In the genomic region with DNA sequence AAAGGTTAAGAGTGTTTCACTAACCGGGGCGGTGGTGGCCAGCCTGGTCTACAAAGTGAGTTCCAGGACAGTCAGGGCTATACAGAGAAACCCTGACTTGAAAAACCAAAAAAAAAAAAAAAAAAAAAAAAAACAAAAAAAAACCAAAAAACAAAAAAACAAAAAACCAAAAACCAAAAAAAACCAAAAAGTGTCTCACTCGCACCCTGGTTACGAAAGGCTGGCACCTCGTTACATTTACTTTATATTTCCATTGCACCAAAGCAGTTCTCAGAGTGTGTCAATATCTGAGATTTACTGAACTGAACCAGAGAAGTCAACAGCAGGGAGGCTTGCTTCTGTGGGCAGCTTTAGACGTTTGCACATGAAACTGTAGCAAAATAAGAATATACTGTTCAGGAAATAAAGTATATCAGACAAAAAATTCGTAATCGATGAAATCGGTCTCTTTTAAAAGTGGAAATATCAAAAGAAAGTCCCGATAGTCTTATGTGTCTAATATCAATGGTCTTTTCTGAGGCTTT, we compare ENCODE assay signal across 8 mouse cellular contexts. TPM values are rescaled to one million over a fixed set of nuclear protein-coding genes. Genes with fewer than 3 reads are reported as not detected.
A peak's percentile ranks its signal among the peaks of the same experiment; 100 is the strongest.
DNase-seq lines count a peak whose midpoint lies in the region; ATAC-seq and TF ChIP-seq lines count a peak whose summit lies in the region.

No protein-coding gene starts in this region.

- no peak for TF ChIP-seq CTCF in kidney, adult 2 months (conservative IDR thresholded peaks at IDR 0.05; ENCODE audit: insufficient read depth, insufficient read length, low read depth, low read length)

- peak overlapping the region; percentile 87 for H3K4me2 ChIP-seq in hindbrain, embryonic 12.5 days (replicated peaks)
- H3K4me2 ChIP-seq in midbrain, embryonic 12.5 days (replicated peaks), result peak overlapping the region; percentile 94

- no peaks in the 10 kb centered on the region for H3K36me3 ChIP-seq in kidney, adult 2 months (ENCODE audit: control insufficient read depth, insufficient read depth, low read length)
- H3K36me3 ChIP-seq in hindbrain, embryonic 12.5 days, result no peaks in the 10 kb centered on the region
- H3K36me3 ChIP-seq in midbrain, embryonic 12.5 days, result no peaks in the 10 kb centered on the region; the same call in 1 of the 2 replicates

- H3K4me3 ChIP-seq in kidney, adult 2 months (ENCODE audit: insufficient read depth, low read depth, low read length), result 0 out of 2 replicates have a peak overlapping the region, but pooled peaks have one; percentile 3
- H3K4me3 ChIP-seq in hindbrain, embryonic 12.5 days, result peak overlapping the region; percentile 100
- peak overlapping the region; percentile 100 for H3K4me3 ChIP-seq in midbrain, embryonic 12.5 days

- H3K9me3 ChIP-seq in hindbrain, embryonic 12.5 days (replicated peaks), result no peaks in the 10 kb centered on the region
- no peaks in the 10 kb centered on the region for H3K9me3 ChIP-seq in midbrain, embryonic 12.5 days

- ATAC-seq in hindbrain, embryonic 12.5 days (ENCODE audit: low FRiP score), result no peak; the same call in 1 of the 2 replicates
- no peak for ATAC-seq in midbrain, embryonic 12.5 days (ENCODE audit: low FRiP score, low read depth)

- no peak for DNase-seq in kidney, adult 2 months
- no peak for DNase-seq in kidney, postnatal 10 days
- peak; percentile 28 for DNase-seq in NIH3T3 (ENCODE audit: low read depth)
- no peak for DNase-seq in layer of hippocampus, postnatal 25 days (ENCODE audit: extremely low spot score in 1 of 2, low spot score in 1 of 2)
- no peak for DNase-seq in adrenal gland, postnatal 14 days
- DNase-seq in thymus, postnatal 4 days, result no peak

- no peak for TF ChIP-seq POLR2A in kidney, adult 2 months (IDR thresholded peaks at IDR 0.05; ENCODE audit: low read depth, low read length)

- WGBS in kidney, adult 2 months, result 32% methylated on average over 10 of the region's 10 CpGs
- WGBS in hindbrain, embryonic 12.5 days, result 42% methylated on average over 10 of the region's 10 CpGs
- WGBS in midbrain, embryonic 12.5 days, result 38% methylated on average over 10 of the region's 10 CpGs

- H3K4me1 ChIP-seq in kidney, adult 2 months (ENCODE audit: control insufficient read depth, insufficient read depth, low read length), result peaks cover 7% of the 10 kb centered on the region
- H3K4me1 ChIP-seq in hindbrain, embryonic 12.5 days, result peaks cover 10% of the 10 kb centered on the region
- peaks cover 11% of the 10 kb centered on the region for H3K4me1 ChIP-seq in midbrain, embryonic 12.5 days

- H3K9ac ChIP-seq in hindbrain, embryonic 12.5 days, result no peak overlapping the region
- H3K9ac ChIP-seq in midbrain, embryonic 12.5 days (replicated peaks), result no peak overlapping the region

- no peak overlapping the region for H3K27ac ChIP-seq in kidney, adult 2 months (ENCODE audit: insufficient read depth, low read depth, low read length)
- H3K27ac ChIP-seq in hindbrain, embryonic 12.5 days, result peak overlapping the region; percentile 87; the same call in 1 of the 2 replicates
- 0 out of 2 replicates have a peak overlapping the region, but pooled peaks have one; percentile 40 for H3K27ac ChIP-seq in midbrain, embryonic 12.5 days (replicated peaks)

- H3K27me3 ChIP-seq in kidney, adult 2 months (replicated peaks; ENCODE audit: control insufficient read depth, insufficient read depth, low read length), result no peaks in the 10 kb centered on the region
- H3K27me3 ChIP-seq in hindbrain, embryonic 12.5 days, result no peaks in the 10 kb centered on the region
- no peaks in the 10 kb centered on the region for H3K27me3 ChIP-seq in midbrain, embryonic 12.5 days

RNA-seq across cellular contexts. Expression of gene Rptor, which starts 0.5 kb away (rescaled TPM):
- polyA plus RNA-seq in kidney, adult 2 months (2012; rRNA removed), result 20.7 and 23.4 TPM in 2 replicates
- 17.4 and 18.3 TPM in 2 replicates for polyA plus RNA-seq in hindbrain, embryonic 12.5 days (2016; fragmentation: Nextera tagmentation; extraction: Ambion mirVana)
- polyA plus RNA-seq in midbrain, embryonic 12.5 days (2016; fragmentation: Nextera tagmentation; extraction: Ambion mirVana), result 18.3 and 19.0 TPM in 2 replicates
- 10 to 100 TPM; 59.7 to 62.9 TPM for total RNA-seq in layer of hippocampus, postnatal 25 days (2021)
- 45.5 and 47.9 TPM in 2 replicates for total RNA-seq in adrenal gland, postnatal 14 days (2021)

RNA-seq across cellular contexts. Expression of gene Nptx1, which starts 54.7 kb away (rescaled TPM):
- polyA plus RNA-seq in kidney, adult 2 months (2012; rRNA removed), result 0.08 and 0.10 TPM in 2 replicates
- 14.8 and 15.2 TPM in 2 replicates for polyA plus RNA-seq in hindbrain, embryonic 12.5 days (2016; fragmentation: Nextera tagmentation; extraction: Ambion mirVana)
- 5.9 and 6.2 TPM in 2 replicates for polyA plus RNA-seq in midbrain, embryonic 12.5 days (2016; fragmentation: Nextera tagmentation; extraction: Ambion mirVana)
- total RNA-seq in layer of hippocampus, postnatal 25 days (2021), result 100 to 1,000 TPM; 388 to 423 TPM
- 3.3 and 4.1 TPM in 2 replicates for total RNA-seq in adrenal gland, postnatal 14 days (2021)

Comparison
In these comparisons a context has a peak if more than half of its experiments do, and no peak if none do; other contexts are left out.
1. H3K4me3 ChIP-seq: peak in every context shown above with its lines; median percentile 100 in hindbrain, embryonic 12.5 days; 100 in midbrain, embryonic 12.5 days; 3 in kidney, adult 2 months.